Mouse (Mus musculus) right cerebral cortex, adult 18-20 months (tissue): ENCODE results near the gene Sdc4.

Source experiments
- DNase-seq: peaks from one replicate; pipeline ENCODE4 v3.0.0; 2022; ENCODE audit warnings: mixed read lengths

The Sdc4 gene

GRCm38 (mm10) chr2:164396076-164396475 lies 47.6 kb downstream of the Sdc4 start:
- DNase-seq = no peak

DNA sequence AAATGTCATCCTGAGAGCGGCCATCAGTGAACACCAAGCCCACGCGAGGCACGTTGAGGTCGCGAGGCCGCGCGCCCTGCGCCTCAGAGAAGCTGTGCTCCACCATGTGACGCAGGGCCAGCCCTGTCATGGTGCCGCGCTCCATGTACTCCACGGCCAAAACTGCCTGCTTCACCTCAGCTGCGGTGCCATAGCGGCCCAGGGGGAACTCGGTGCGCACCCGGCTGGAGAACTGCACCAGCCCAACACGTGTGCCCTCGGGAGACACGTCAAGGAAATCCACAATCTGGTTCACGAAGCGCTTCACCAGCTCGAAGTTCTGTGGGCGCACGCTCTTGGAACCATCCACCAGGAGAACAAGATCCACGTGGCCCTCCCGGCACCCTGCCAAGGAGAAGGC lies 50.6 kb downstream of the Sdc4 start:
- no peak for DNase-seq

DNA sequence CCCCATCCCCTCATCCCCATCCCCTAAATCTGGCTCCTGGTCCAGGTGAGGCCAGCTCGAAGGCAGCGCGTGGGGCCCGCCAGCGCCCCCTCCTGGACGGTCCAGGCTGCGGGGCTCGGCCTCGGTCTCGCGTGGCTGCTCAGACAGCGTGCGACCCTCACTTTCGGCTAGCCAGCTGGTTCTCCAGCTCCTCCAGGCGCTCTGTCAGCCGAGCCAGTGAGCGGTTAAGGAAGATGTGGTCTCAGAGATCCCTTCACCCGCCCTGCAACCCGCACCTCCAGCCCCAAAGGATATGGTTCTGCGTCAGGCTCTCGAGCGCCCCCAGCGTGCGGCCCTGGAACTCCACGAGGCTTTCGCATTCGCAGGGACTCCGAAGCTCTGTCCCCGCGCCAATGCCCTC lies 54.2 kb downstream of the Sdc4 start:
- peak; percentile 86 for DNase-seq

- peak; percentile 41 for DNase-seq
Measured at GRCm38 (mm10) chr2:164389020-164389419, 54.7 kb downstream of the Sdc4 start, which contains the start of gene Slpi. Slpi (minus strand) TSS chr2:164389095.

DNA sequence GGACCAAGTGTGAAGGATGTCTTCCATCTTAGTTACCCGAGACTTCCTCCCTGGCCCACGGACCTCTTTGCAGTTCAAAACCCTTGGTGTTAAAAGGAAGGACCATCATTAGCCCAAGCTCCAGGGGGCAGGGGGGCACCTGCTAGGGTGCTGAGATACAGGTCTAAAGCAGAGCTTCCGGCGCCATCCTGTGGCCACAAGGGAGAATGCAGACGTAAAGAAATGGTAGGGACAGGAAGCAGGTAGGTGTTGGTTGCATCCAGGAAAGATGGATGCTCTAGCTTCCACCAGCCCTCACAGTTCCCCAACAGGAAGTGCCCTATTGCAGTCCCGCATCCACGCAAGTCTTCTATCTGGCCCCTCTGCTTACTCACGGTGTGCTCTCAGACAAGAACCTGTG lies 56.7 kb downstream of the Sdc4 start:
- peak; percentile 57 for DNase-seq

- peak; percentile 46 for DNase-seq
Measured at GRCm38 (mm10) chr2:164385927-164386763, 57.5 kb downstream of the Sdc4 start.

DNA sequence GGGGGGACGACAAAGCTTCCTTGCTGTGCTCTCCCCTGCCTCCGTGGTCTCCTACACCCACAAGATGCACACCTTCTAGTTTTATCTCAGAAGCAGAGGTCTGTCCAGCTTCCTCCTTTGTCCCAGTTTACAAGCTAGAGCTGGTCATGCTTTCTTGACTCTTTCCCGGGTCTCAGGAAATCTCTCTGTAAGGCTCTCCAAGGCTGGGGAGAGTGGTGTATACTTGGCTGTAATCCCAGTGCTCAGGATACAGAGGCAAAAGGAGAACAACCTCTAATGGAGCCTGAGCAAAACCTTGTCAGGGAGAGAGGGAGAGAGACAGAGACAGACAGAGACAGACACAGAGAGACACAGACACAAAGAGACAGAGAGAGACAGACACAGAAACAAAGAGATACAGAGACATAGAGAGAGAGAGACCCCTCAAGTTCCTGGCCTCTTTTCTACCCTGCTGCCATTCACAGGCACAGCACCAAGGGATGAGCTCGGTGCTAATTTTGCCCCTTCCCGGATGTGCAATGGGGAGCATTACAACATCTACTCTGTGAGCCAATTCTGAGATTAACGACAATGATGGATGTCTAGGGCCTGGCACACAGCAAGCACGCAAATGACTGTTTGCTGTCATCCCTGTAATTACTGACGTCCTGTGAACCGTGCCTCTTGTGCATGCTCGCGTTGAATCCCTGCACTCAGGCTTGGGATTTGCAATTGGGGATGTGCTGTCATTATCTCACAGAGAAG lies 59.9 kb downstream of the Sdc4 start:
- DNase-seq = no peak

DNA sequence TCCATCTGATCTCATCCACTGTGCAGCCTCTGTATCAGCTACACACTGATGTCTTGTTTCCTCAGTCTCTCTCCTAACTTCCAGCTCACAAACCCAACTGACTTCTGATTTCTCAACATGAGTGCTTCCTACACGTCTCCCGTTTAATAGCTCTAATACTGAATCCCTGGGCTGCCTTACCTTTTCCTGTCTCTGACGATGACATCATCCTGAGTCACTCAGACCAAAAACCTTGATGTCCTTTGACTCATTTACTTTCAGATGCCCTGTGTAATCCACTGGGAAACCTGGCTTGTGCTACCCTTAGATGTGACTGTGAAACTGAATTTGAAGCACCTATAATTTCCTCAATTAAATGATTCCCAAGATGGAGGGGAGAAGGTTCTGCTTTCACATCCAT lies 60.7 kb downstream of the Sdc4 start:
- DNase-seq = no peak

DNA sequence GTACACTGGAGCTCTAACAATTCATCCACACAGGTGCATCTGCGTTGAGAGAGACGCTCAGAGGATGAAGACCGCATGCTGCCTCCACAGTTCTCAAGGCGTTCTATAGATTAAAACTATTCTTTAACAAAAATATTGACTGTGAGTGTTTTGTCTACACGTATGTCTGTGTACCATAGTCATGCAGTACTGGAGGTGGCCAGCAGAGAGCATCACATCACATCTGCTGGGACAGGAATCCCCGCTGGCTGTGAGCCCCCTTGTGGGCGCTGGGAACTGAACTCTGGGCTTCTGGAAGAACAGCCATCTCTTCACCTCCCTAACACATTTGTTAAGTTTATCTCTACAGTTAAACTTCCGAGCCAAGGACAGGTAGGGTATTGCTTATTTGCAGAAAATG lies 62.0 kb downstream of the Sdc4 start:
- no peak for DNase-seq

DNA sequence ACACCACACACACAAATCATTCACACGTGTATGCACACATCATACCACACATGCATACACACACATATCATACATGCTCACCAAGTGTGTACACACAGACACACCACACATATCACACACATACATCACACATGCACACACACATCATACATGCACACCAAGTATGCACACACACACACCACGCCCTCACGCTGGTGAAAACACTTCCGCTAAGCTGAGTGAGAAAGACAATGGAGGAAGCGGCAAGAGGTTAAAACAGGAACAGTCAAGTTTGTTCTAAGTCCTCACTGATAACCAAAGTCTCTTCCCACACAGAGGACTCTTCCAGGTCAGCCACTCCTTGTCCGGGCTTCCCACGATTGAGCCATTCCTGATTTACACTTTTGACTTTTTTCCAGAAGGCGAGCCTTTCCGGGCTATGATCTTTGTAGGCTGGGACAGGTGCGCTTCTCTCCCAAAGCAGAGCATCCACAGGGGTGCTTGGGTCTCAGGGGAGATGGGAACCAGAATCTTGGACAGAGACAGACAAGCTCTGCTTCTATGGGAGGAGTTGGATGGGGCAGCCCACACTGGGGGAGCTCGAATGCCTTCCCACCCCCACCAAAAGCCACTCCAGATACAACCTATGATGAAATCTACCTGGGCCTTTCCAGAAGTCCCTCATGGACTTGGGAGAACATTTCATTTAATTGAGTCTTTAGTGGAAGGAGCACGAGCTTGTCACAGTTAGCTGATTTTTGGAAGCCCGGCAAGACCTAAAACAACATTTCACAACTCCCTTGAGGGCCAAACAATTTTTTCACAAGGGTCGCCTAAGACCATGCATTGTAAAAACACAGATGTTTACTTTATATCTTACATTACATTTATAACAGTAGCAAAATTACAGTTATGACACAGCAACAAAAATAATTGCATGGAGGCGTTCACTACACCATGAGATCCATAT lies 65.9 kb downstream of the Sdc4 start:
- no peak for DNase-seq
